Mouse (Mus musculus) cortical plate, adult 2 months (tissue): ENCODE results near the gene Cd28.

Experiments
- CTCF ChIP-seq: fragments of 200-500 bp; IDR thresholded peaks from 2 replicates; pipeline ENCODE4 v1.5.1; 2011; ENCODE audit warnings: mild to moderate bottlenecking, control low read depth, low read length; ENCODE audit not compliant: insufficient read depth; ENCODE audit errors: extremely low read depth
- POLR2A ChIP-seq: fragments of 200-500 bp; IDR thresholded peaks from 2 replicates; pipeline ENCODE4 v1.6.1; 2011; ENCODE audit warnings: mild to moderate bottlenecking, low read length, control low read depth; ENCODE audit not compliant: insufficient read depth; ENCODE audit errors: extremely low read depth

DNA sequence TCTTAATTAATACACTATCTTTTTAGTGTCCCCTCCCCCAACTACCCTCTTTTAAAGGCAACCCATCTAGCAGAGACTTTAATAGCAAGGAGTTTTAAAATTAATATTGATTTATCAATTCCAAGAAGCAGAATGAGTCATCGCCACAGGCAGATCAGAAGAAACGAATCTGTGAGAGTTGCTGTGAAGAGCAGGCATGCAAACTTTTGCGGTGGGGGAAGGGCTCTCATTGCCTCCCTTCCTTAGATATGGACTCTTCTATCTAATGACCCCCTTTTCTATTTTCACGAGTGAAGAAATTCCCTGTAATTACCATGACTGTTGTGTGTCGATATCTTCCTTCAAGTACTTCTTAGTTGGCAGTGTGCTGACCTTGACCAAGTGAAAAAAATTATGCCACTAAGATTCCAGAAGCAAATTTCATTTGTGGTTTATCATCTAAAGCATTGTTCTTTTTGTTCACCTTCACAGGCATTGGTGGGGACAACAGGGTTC lies 32.8 kb downstream of the Cd28 start:
- TF ChIP-seq POLR2A (no peak), CTCF (no peak)
